Mouse (Mus musculus) spleen, adult 2 months (tissue): ENCODE results near the gene Atg10. TPM values are rescaled to one million over a fixed set of nuclear protein-coding genes. Genes with fewer than 3 reads are reported as not detected.

Experiments used
- DNase-seq, 2 experiments: peaks; one replicate each; pipeline versions ENCODE4 v3.0.0 to v3.0.0-alpha.2; 2012 to 2021; ENCODE audit warnings: low spot score in 2 of 2, low read depth in 1 of 2
- H3K27ac ChIP-seq: fragments of 200-500 bp; 2 replicates; pipeline ENCODE4 v1.5.1; 2012; ENCODE audit warnings: low read length, inconsistent platforms; ENCODE audit not compliant: insufficient read depth
- H3K27me3 ChIP-seq: fragments of 200-500 bp; 2 replicates; pipeline ENCODE4 v1.6.1; 2012; ENCODE audit warnings: mild to moderate bottlenecking, moderate library complexity, low read length, inconsistent platforms; ENCODE audit not compliant: control insufficient read depth, insufficient read depth
- H3K36me3 ChIP-seq: fragments of 200-500 bp; 2 replicates; pipeline ENCODE4 v1.6.1; 2012; ENCODE audit warnings: mild to moderate bottlenecking, low read length, inconsistent platforms; ENCODE audit not compliant: control insufficient read depth, insufficient read depth
- H3K4me1 ChIP-seq: fragments of 200-500 bp; 2 replicates; pipeline ENCODE4 v1.6.1; 2011; ENCODE audit warnings: inconsistent platforms; ENCODE audit not compliant: control insufficient read depth, insufficient read depth, insufficient read length
- H3K4me3 ChIP-seq: fragments of 200-500 bp; 2 replicates; pipeline ENCODE4 v1.5.1; 2011; ENCODE audit warnings: mild to moderate bottlenecking, inconsistent platforms; ENCODE audit not compliant: insufficient read depth, insufficient read length; ENCODE audit errors: extremely low read depth
- CTCF ChIP-seq: fragments of 200-500 bp; IDR thresholded peaks from 2 replicates; pipeline ENCODE4 v1.5.1; 2011; ENCODE audit warnings: mild to moderate bottlenecking, inconsistent platforms; ENCODE audit not compliant: insufficient read depth, insufficient read length, insufficient replicate concordance; ENCODE audit errors: extremely low read depth
- POLR2A ChIP-seq: fragments of 200-500 bp; IDR thresholded peaks from 2 replicates; pipeline ENCODE4 v1.6.1; 2011; ENCODE audit warnings: low read depth, low read length, inconsistent platforms
- WGBS: fragments of 180-500 bp; shearing (Covaris S2); methylation state at CpG from one replicate; pipeline ENCODE4 v1.1.7; 2018; 5-methylcytosine and 5-hydroxymethylcytosine counted together
- polyA plus RNA-seq: library from polyadenylated mRNA; depleted of rRNA; stranded (reverse); fragments of >200 nt; gene quantifications from 2 replicates; pipeline ENCODE4 v1.2.3, GENCODE M21; 2012

Gene Atg10
- polyA plus RNA-seq, 1 experiment = 0.95 TPM

DNA sequence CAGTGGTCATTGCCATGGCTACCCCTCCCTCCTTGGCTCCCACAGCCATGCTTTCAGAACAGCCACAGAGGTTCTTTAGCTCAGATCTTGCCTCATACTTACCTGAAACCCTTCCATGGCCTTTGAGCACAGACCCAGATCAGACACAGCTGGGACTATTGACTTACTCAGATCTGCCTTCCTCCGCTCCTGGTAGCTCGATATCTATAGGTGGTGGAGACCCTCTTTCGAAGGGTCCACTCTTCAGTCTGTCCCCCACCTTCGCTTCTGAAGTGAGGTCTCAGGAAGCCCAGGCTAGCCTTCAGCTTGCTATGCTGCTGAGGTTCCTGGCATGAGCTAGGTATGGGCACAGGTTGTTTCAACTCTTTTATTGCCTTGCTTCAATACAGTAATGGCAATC, 309.0 kb downstream of the Atg10 start:
- H3K4me1 ChIP-seq = no peaks in the 10 kb centered on the region
- no peaks in the 10 kb centered on the region for H3K36me3 ChIP-seq
- no peak for DNase-seq
- H3K27me3 ChIP-seq = no peaks in the 10 kb centered on the region
- TF ChIP-seq POLR2A (no peak), CTCF (no peak)
- H3K27ac ChIP-seq = no peak overlapping the region
- no peak overlapping the region for H3K4me3 ChIP-seq
- WGBS = 94% methylated on average over 4 of the region's 4 CpGs

DNA sequence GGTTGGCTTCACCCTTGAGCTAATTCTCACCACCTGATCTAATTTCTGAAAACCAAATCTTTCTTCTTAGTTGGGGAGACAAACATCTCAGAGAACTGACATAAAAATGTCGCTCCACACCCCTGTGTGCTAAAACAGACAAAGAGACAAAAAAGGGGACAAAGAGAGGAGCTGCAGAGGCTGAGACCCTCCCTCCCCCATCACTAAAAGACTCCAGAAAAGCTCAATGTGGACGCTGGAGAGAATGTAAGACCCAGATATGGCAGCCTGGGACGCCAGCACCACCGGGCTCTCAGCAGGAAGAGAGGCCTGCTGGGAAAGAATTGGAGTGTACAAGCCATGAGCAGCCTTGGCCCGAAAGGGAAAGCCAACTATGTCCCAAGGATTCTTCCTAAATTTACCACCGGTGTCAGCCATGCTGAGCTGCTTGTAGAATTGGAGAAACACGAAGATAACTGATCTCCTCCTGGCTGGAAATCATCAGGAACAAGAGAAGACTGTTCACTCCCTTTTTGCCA, 310.0 kb downstream of the Atg10 start:
- WGBS = 82% methylated on average over 7 of the region's 7 CpGs
- DNase-seq = no peak
- no peak overlapping the region for H3K4me3 ChIP-seq
- TF ChIP-seq CTCF = no peak
- TF ChIP-seq POLR2A = no peak
- no peaks in the 10 kb centered on the region for H3K36me3 ChIP-seq
- H3K4me1 ChIP-seq = no peaks in the 10 kb centered on the region
- no peaks in the 10 kb centered on the region for H3K27me3 ChIP-seq
- H3K27ac ChIP-seq = no peak overlapping the region

GRCm38 (mm10) chr13:90912760-90913674, 310.8 kb downstream of the Atg10 start:
- Histone ChIP-seq H3K4me1 (no peaks in the 10 kb centered on the region), H3K36me3 (no peaks in the 10 kb centered on the region), H3K4me3 (no peak overlapping the region), H3K27ac (no peak overlapping the region), H3K27me3 (no peaks in the 10 kb centered on the region)
- no peak for DNase-seq
- WGBS = 90% methylated on average over 17 of the region's 17 CpGs
- no peak for TF ChIP-seq CTCF
- TF ChIP-seq POLR2A = no peak

GRCm38 (mm10) chr13:90907376-90907775, 316.4 kb downstream of the Atg10 start:
- no peak for TF ChIP-seq CTCF
- TF ChIP-seq POLR2A = no peak
- Histone ChIP-seq H3K27ac (no peak overlapping the region), H3K27me3 (no peaks in the 10 kb centered on the region), H3K4me1 (no peaks in the 10 kb centered on the region), H3K4me3 (no peak overlapping the region), H3K36me3 (no peaks in the 10 kb centered on the region)
- DNase-seq = no peak
- 93% methylated on average over 12 of the region's 12 CpGs for WGBS

DNA sequence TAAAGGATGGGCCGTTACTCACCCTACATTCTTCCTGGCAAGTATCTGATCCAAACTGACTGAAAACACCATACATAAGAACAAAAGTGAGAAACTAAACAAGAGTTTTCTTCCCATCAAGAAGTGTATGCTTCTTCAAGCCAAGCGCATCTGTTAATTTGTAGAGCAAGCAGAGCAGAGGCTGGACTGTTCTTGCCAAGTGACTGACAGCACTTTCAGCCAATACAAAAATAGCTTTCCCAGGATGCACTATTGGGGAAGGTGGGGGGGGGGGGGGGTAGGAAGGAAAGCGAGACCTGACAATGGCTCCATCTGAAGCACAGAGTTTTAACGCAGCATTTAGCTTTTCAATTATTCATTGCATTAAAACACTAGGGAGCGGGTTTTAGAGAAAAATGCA, 318.6 kb downstream of the Atg10 start, which contains the start of gene Atp6ap1l:
Gene Atp6ap1l, minus strand, starts transcription at position 180 of the 400 bp plus-strand sequence.
- DNase-seq = no peak
- no peaks in the 10 kb centered on the region for H3K27me3 ChIP-seq
- 94% methylated on average over 5 of the region's 5 CpGs for WGBS
- H3K27ac ChIP-seq = no peak within 1 kb of the TSS
- H3K4me1 ChIP-seq = no peaks in the 10 kb centered on the region
- TF ChIP-seq CTCF (no peak), POLR2A (no peak)
- no peak within 1 kb of the TSS for H3K4me3 ChIP-seq
- no peaks in the 10 kb centered on the region for H3K36me3 ChIP-seq

DNA sequence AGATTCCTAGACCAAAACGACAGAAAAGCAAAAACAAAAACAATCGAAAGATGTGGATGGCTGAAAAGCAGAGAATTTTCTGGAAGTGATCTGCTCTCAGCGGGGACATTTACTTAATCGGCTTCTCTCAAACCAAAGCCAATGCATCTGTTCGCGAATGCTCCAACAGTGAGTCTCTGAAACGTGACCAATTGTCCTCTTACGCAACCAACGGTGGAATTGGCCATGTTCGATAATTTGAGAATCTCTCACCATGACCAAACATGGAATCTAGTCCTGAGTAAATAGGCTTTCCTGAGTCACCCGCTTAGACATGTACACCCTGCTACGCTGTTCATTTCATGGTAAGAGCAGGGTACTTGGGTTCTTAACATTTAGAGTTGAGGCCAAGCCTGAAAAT, 326.9 kb downstream of the Atg10 start:
- DNase-seq = no peak
- Histone ChIP-seq H3K36me3 (no peaks in the 10 kb centered on the region), H3K4me3 (no peak overlapping the region), H3K27ac (no peak overlapping the region), H3K27me3 (no peaks in the 10 kb centered on the region), H3K4me1 (no peaks in the 10 kb centered on the region)
- WGBS = 90% methylated on average over 12 of the region's 12 CpGs
- TF ChIP-seq CTCF = no peak
- no peak for TF ChIP-seq POLR2A

DNA sequence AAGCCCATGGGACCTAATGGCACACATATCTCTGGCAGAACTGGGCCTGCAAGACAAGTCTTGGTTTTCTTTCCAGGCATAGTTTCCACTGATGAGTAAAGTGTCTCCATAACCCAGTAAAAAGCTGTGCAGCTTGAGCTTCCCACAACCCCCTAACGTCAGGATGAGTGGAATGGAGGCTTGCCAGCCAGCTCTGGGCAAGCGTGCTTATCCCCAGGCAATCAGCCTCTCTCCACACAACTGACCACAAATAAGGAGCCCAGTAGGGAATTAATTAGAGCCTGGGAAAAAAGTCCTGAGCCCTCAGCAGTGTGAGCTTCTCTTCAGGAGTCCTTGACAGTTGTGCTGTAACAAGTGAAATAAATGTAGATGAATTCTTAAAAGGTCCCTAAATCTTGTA, 327.7 kb downstream of the Atg10 start:
- Histone ChIP-seq H3K27ac (no peak overlapping the region), H3K27me3 (no peaks in the 10 kb centered on the region), H3K4me1 (no peaks in the 10 kb centered on the region), H3K36me3 (no peaks in the 10 kb centered on the region), H3K4me3 (no peak overlapping the region)
- TF ChIP-seq CTCF = no peak
- no peak for TF ChIP-seq POLR2A
- DNase-seq = no peak
- 76% methylated on average over 2 of the region's 2 CpGs for WGBS
